Mouse (Mus musculus): Measurements from ENCODE around the gene Eif2ak2.
A peak's percentile ranks its signal among the peaks of the same experiment; 100 is the strongest.

Gene Eif2ak2

DNA sequence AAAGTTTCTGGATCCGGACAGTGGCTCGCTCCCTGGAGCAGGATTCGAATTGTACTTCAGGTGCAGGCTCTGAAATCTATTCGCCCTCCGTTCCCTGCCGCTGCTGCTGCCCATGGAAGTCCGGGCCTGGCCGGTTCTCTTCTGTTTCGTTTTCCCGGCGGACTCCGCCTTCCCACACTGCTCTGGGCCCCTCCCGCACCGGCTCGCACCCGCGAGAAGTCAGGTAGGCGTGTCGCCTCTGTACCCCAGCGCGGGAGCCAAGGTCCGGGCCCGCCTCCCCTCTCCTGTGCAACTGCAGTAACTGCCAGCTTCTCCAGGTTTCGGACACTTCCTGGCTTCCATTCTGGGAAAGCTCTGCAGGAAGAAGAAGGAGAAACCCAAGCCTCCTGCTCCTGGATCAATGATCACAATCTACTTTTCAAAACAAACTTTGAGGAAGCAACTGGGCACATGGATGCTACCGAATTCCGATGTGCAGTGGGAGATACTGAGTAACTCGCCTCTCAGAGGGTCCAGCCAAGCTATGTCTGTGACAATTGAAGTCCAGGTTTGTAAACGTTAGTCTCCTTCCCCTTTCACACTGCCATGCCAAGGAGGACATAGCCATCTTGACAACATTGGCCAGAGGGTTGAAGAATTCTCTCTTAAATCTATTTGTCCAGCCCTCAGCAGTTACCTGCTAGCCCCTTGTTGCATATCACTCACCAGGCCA, at the start of gene Eif2ak2:
Gene Eif2ak2, minus strand, starts transcription at position 173 of the 712 bp plus-strand sequence.
- DNase-seq (ENCODE audit: low spot score in 2 of 2), result peak; percentile 34 to 37

DNA sequence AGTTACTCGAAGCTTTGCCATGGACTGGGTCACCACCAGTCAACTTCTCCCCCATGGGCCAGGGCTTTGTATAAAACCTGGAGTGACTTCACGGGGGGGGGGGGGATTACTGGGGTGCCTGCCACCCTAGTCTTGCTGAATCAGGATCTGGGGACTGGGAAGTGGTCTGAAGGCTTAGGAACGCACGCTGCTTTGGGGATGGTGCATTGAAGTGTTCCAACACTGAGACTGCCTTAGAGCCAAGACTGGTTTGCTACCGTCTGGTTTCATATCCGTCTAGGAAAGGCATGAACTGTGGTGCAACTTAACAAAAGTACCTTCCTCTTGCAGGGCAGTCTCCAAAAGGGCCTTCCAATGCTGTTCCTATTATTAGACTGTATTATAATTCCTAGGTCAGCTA, 35.3 kb upstream of the Eif2ak2 start:
- no peak for DNase-seq (ENCODE audit: low spot score in 2 of 2)

GRCm38 (mm10) chr17:78916899-78917298, 34.5 kb upstream of the Eif2ak2 start:
- no peak for DNase-seq (ENCODE audit: low spot score in 2 of 2)

DNA sequence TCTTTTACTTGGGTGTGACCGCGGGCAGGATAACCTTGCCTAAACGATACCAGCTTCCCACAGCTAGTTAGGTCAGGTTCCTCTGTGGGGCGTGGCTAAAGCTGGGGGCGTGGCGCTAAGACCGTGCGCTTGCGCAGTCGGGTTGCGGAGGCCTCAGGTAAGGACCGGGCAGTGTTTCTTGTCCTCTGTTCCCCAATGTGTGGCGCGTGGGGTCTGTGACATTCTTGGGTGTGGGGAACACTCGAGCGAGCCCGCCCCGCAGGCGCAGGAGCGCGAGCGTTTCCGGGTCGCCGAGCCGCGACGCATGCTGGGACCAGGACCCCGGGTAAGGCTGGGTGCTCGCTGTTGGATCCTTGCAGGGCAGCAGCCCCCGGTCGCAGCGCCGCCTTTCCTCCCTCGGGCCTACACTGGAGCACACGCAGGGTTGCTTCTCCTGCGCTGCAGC, 34.0 kb upstream of the Eif2ak2 start, which contains the start of gene Cebpzos:
Gene Cebpzos, plus strand, starts transcription at position 132 of the 445 bp plus-strand sequence.
- DNase-seq (ENCODE audit: low spot score in 2 of 2), result peak; percentile 72 to 77

GRCm38 (mm10) chr17:78915772-78916171, 33.4 kb upstream of the Eif2ak2 start:
- DNase-seq (ENCODE audit: low spot score in 2 of 2), result no peak

GRCm38 (mm10) chr17:78913921-78914320, 31.5 kb upstream of the Eif2ak2 start:
- DNase-seq (ENCODE audit: low spot score in 2 of 2), result no peak

DNA sequence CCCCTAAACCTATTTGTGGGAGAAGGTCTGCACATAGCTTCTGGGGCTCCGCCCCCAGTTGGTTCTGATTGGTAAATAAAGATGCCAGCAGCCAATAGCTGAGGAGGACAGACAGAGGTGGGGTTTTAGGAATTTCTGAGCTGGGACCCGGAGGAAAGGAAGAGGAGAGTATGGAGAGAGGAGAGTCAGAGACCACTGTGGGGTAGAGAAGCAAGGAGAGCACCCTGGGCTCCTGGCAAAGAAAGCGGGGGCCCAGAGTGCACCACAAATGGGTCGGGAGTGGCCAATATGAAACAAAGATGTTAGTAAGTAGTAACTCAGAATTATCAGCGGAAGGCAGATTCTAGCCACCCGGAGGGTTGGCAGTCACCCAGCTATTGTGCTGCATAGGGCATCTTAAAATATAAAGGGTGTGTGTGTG, 30.5 kb upstream of the Eif2ak2 start:
- no peak for DNase-seq (ENCODE audit: low spot score in 2 of 2)

DNA sequence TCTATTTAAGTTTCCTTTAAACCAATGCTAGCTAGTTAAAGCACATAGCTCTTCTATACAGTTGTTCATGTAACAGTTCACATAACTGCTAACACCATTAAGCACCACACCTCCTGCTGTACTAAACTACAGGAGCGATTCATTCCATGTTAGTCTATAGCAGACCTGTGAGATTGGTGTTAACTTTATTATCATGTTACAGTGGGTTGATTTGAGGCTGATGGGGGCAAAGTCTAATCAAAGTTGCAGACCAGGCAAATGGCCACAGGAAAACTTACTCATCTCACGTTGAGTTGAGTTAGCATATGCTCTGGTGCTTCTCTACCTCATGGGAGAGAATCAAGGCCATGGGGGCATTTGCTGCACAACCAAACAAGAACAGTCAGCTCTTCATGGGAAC, 27.0 kb upstream of the Eif2ak2 start:
- no peak for DNase-seq (ENCODE audit: low spot score in 2 of 2)

- no peak for DNase-seq (ENCODE audit: low spot score in 2 of 2)
These were observed 24.5 kb upstream of the Eif2ak2 start, which contains the start of gene Sult6b1 for GRCm38 (mm10) chr17:78906892-78907291. Gene Sult6b1, minus strand, starts transcription at chr17:78906992.

GRCm38 (mm10) chr17:78903158-78903557, 20.8 kb upstream of the Eif2ak2 start:
- DNase-seq (ENCODE audit: low spot score in 2 of 2), result no peak

GRCm38 (mm10) chr17:78895394-78895793, 13.0 kb upstream of the Eif2ak2 start:
- DNase-seq (ENCODE audit: low spot score in 2 of 2), result no peak

- no peak for DNase-seq (ENCODE audit: low spot score in 2 of 2)
These were observed 12.6 kb upstream of the Eif2ak2 start for GRCm38 (mm10) chr17:78894991-78895390.

- no peak for DNase-seq (ENCODE audit: low spot score in 2 of 2)
These were observed 8.6 kb upstream of the Eif2ak2 start for GRCm38 (mm10) chr17:78891020-78891419.

GRCm38 (mm10) chr17:78889184-78889583, 6.8 kb upstream of the Eif2ak2 start:
- DNase-seq (ENCODE audit: low spot score in 2 of 2), result no peak

- no peak for DNase-seq (ENCODE audit: low spot score in 2 of 2)
These were observed 6.2 kb upstream of the Eif2ak2 start for GRCm38 (mm10) chr17:78888554-78888953.

- no peak for DNase-seq (ENCODE audit: low spot score in 2 of 2)
These were observed 3.1 kb upstream of the Eif2ak2 start for GRCm38 (mm10) chr17:78885286-78886065.

- DNase-seq (ENCODE audit: low spot score in 2 of 2), result no peak
These were observed 918 bp upstream of the Eif2ak2 start for GRCm38 (mm10) chr17:78883291-78883690.

- no peak for DNase-seq (ENCODE audit: low spot score in 2 of 2)
These were observed 482 bp downstream of the Eif2ak2 start for GRCm38 (mm10) chr17:78881878-78882304.

- no peak for DNase-seq (ENCODE audit: low spot score in 2 of 2)
These were observed 8.5 kb downstream of the Eif2ak2 start for GRCm38 (mm10) chr17:78873886-78874285.

DNA sequence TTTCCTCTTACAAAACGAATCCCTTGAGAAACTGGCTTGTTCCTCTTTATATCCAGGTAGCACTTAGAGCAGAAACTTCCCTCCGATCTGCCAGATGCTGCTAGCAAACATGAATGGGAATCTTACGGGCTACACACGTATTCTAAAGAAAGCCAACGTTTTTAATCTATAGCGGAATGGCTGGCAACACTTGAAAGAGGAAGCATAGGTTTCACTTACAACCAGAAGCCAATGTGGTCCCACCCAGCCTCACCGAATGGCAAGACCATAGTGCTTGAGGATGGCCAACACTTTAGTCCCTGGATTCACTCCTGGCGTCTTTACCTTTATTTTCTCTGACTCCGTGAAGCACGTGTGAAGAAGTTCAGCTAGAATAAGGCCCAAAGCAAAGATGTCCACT, 26.1 kb downstream of the Eif2ak2 start:
- DNase-seq (ENCODE audit: low spot score in 2 of 2), result no peak

DNA sequence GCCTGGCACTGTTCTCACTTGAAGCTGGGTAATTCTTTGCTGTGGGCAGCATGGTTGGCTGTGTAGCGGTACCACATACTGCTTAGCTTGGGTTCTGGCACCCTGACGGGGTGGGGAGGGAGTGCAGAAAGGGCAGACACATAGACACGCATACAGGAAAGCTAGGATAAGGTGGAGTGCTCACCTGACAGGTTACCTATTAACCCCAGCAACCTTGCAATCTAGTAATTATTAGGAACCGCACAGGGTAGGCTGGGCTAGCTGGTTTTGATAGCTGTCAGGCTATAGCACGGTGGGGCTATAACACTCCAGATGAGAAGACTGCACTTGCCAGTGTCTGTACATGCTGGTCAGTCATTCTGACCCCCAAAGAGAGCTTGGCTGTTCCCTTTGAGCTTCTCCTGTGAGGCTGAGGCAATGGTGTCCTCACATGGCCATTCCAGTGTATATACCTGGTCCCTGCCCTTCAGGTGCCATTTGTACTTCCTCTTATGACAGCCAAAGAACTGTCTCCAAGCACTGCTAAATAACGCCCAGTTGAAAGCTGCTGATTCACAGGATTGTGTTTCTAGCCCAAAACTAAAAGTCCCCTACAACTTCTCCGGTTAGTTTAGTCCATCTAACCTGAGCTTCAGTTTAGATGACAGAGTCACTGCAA, 40.0 kb downstream of the Eif2ak2 start:
- DNase-seq (ENCODE audit: low spot score in 2 of 2), result no peak

GRCm38 (mm10) chr17:78836056-78836455, 46.3 kb downstream of the Eif2ak2 start:
- DNase-seq (ENCODE audit: low spot score in 2 of 2), result no peak

Measured in frontal cortex, postnatal 25 days (tissue).